Comparison of ENCODE assay signal across 23 mouse cellular contexts in the genomic region with DNA sequence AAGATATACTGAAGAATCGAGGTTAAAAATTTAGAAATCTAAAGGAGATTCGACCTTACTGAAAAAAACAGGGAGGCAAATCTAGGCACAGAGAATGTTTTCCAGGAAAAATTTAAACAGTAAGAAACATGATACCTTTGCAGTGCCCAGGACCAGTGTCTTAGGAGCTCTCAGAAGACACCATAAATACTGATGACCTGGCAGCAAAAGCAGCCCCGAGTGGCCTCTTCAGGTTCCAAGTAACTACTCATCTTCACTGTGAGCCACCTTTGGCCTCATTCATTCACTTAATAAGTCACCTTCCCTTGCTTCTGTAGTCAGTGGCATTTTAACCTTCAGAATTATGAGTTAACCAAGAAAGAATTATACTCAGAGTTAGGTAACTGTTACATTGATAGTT.
A peak's percentile ranks its signal among the peaks of the same experiment; 100 is the strongest.
DNase-seq lines count a peak whose midpoint lies in the region; ATAC-seq lines count a peak whose summit lies in the region.
"Had no signal": no experiment of that assay in that cellular context is flagged by ENCODE, and none has a peak within 500 bp of the region (broad histone marks: within the 10 kb centered on the region; RNA-seq: fewer than 3 reads in every experiment).

No protein-coding gene starts in this region.

- H3K4me1 ChIP-seq in kidney, embryonic 15.5 days: no peaks in the 10 kb centered on the region
- no peaks in the 10 kb centered on the region for H3K4me1 ChIP-seq in neural tube, embryonic 15.5 days
- H3K4me1 ChIP-seq: embryonic facial prominence, embryonic 15.5 days; forebrain, embryonic 10.5 days; hindbrain, embryonic 12.5 days had no signal

- no peaks in the 10 kb centered on the region for H3K36me3 ChIP-seq in kidney, embryonic 15.5 days
- no peaks in the 10 kb centered on the region for H3K36me3 ChIP-seq in neural tube, embryonic 15.5 days
- H3K36me3 ChIP-seq: embryonic facial prominence, embryonic 15.5 days; forebrain, embryonic 10.5 days; hindbrain, embryonic 12.5 days had no signal

- H3K27ac ChIP-seq in kidney, embryonic 15.5 days: no peak overlapping the region
- H3K27ac ChIP-seq in neural tube, embryonic 15.5 days (replicated peaks): no peak overlapping the region
- H3K27ac ChIP-seq: embryonic facial prominence, embryonic 15.5 days; forebrain, embryonic 10.5 days; gastrocnemius, adult 2 months; hindbrain, embryonic 12.5 days had no signal

- no peak overlapping the region for H3K9ac ChIP-seq in kidney, embryonic 15.5 days
- no peak overlapping the region for H3K9ac ChIP-seq in neural tube, embryonic 15.5 days (replicated peaks)
- H3K9ac ChIP-seq: embryonic facial prominence, embryonic 15.5 days; hindbrain, embryonic 12.5 days had no signal

- H3K4me2 ChIP-seq in kidney, embryonic 15.5 days: no peak overlapping the region
- no peak overlapping the region for H3K4me2 ChIP-seq in neural tube, embryonic 15.5 days
- H3K4me2 ChIP-seq: embryonic facial prominence, embryonic 15.5 days; hindbrain, embryonic 12.5 days had no signal

- peak; percentile 17 for DNase-seq in kidney, adult 11 months
- no peak for DNase-seq in kidney, adult 18-20 months
- peak; percentile 12 to 44 for DNase-seq in kidney, postnatal 25 days
- no peak for DNase-seq in heart, adult 11 months
- no peak for DNase-seq in thymus, adult 18-20 months
- DNase-seq: adrenal gland, adult 2 months; adrenal gland, postnatal 25 days; cerebellum, adult 18-20 months; cerebellum, adult 9-11 months; cerebellum, postnatal 36 days; gastrocnemius, adult 2 months; gastrocnemius, postnatal 25 days; heart, postnatal 10 days; heart, postnatal 4 days had no signal

- WGBS in kidney, embryonic 15.5 days: 36% methylated on average over 3 of the region's 3 CpGs
- 81% methylated on average over 3 of the region's 3 CpGs for WGBS in neural tube, embryonic 15.5 days

- H3K9me3 ChIP-seq in kidney, embryonic 15.5 days (replicated peaks): no peaks in the 10 kb centered on the region
- H3K9me3 ChIP-seq in neural tube, embryonic 15.5 days (replicated peaks): no peaks in the 10 kb centered on the region
- H3K9me3 ChIP-seq: embryonic facial prominence, embryonic 15.5 days; forebrain, embryonic 10.5 days; hindbrain, embryonic 12.5 days had no signal

- no peaks in the 10 kb centered on the region for H3K27me3 ChIP-seq in kidney, embryonic 15.5 days
- H3K27me3 ChIP-seq in neural tube, embryonic 15.5 days (replicated peaks): no peaks in the 10 kb centered on the region
- H3K27me3 ChIP-seq: embryonic facial prominence, embryonic 15.5 days; hindbrain, embryonic 12.5 days had no signal

- peak; percentile 76 for ATAC-seq in kidney, embryonic 15.5 days (replicated peaks; ENCODE audit: low FRiP score)
- no peak for ATAC-seq in neural tube, embryonic 15.5 days (ENCODE audit: low FRiP score)
- ATAC-seq: activated CD4-positive, CD25-positive, alpha-beta regulatory T cell, adult 4 months; forebrain, embryonic 14.5 days; Patski had no signal

- no peak overlapping the region for H3K4me3 ChIP-seq in kidney, embryonic 15.5 days (replicated peaks)
- H3K4me3 ChIP-seq in neural tube, embryonic 15.5 days (replicated peaks): no peak overlapping the region
- H3K4me3 ChIP-seq: embryonic facial prominence, embryonic 15.5 days; erythroblast, embryonic 14.5 days; forebrain, embryonic 10.5 days; gastrocnemius, adult 2 months; hindbrain, embryonic 12.5 days had no signal

Comparison
In these comparisons a context has a peak if more than half of its experiments do, and no peak if none do; other contexts are left out.
1. DNase-seq: peak in kidney, adult 11 months (single experiment) and kidney, postnatal 25 days (2 of 2); none in kidney, adult 18-20 months (single experiment), heart, adult 11 months (single experiment) and thymus, adult 18-20 months (0 of 2).